Mouse (Mus musculus) adrenal gland, adult 8-10 months (tissue): ENCODE results near the gene Phf11d. TPM values are rescaled to one million over a fixed set of nuclear protein-coding genes. Genes with fewer than 3 reads are reported as not detected.
"Not testable (repeated sequence)": the region's sequence is repeated elsewhere in the genome, so short reads cannot be mapped to it uniquely, and the experiment has no call there.

Experiments used
- DNase-seq: peaks from one replicate; pipeline ENCODE4 v3.0.0; 2022
- total RNA-seq, 4 experiments: library from RNA; stranded (reverse); gene quantifications; 2 replicates each; pipeline ENCODE4 v1.2.4; 2022

The Phf11d gene
- total RNA-seq, result 1 to 10 TPM; 3.3 to 7.5 (median 5.5) TPM

DNA sequence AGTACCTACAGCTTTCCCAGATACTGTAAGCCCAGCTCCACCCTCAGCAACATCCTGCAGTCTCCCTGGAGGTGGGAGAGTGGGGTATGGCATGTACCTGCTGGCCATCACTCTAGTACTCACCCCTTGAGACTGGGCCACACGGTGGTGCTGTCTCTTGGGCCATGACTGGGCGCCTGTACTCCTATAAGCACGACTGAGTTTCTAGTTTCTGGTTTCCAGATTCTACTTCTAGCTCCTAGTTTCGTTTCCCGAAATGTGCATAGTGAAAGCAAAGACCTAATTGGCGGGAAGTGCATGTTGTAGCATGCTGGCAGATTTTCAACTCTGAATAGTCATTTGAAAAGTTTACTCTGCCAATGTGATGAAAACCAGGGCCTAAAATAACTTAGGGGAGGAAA, at the start of gene Phf11d:
Gene Phf11d, minus strand, starts transcription at position 227 of the 401 bp plus-strand sequence.
- peak; percentile 10 for DNase-seq

DNA sequence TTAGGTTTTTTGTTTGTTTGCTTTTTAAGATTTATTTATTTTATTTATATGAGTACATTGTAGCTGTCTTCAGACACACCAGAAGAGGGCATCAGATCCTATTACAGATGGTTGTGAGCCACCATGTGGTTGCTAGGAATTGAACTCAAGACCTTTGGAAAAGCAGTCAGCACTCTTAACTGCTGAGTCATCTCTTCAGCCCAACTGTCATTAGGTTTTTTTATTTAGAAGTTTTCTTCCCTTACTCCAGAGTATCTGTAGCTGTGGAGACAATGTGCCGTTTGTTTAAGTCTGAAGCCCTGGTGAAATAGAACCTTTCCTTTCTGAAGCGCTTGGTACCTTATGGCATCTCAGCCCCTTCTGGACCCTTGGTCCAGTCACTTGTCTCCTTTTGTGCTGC, 49.7 kb upstream of the Phf11d start:
- not testable (repeated sequence) for DNase-seq

- no peak for DNase-seq
Observed at GRCm38 (mm10) chr14:59396999-59397398, 31.7 kb upstream of the Phf11d start.

GRCm38 (mm10) chr14:59395281-59395680, 30.0 kb upstream of the Phf11d start, which contains the start of gene Phf11c:
TSS of gene Phf11c (minus strand) at chr14:59395381.
- DNase-seq, result no peak

GRCm38 (mm10) chr14:59390181-59390580, 24.9 kb upstream of the Phf11d start:
- DNase-seq, result not testable (repeated sequence)

- DNase-seq, result no peak
Observed at GRCm38 (mm10) chr14:59389532-59389931, 24.3 kb upstream of the Phf11d start.

DNA sequence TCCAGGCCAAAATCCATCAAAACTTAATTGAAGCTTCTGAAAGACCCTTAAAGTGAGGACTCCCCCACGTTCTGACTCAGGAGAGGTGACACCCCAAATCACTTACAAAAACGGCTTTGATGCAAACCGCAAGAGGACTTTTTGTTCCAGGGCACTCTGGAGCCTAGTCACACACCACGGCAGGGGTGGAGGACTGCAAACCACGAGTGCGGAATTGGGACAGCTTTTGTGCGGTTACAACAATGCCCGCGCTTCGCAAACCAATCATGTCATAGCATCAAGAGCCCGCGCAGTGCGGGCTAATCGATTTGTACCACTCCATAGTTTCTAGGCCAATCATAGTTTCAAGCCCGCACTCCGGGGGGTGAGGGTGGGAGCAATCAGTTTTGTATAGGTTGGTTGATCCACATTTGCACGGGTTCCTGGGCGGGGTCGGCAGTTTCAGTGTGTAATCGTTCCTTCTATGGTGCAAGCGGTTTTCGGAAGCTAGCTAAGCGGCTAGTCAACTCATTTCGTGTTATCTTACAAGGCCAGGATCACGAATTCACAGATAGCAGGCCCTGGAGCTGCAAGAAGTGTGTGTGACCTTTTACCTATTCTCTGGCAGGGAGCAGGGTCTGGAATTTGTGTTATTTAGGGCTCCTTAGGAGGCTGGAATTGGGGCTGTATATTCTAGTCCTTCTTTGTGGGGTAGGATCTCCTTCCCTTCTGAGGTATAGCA, 5.2 kb upstream of the Phf11d start:
- DNase-seq, result no peak

DNA sequence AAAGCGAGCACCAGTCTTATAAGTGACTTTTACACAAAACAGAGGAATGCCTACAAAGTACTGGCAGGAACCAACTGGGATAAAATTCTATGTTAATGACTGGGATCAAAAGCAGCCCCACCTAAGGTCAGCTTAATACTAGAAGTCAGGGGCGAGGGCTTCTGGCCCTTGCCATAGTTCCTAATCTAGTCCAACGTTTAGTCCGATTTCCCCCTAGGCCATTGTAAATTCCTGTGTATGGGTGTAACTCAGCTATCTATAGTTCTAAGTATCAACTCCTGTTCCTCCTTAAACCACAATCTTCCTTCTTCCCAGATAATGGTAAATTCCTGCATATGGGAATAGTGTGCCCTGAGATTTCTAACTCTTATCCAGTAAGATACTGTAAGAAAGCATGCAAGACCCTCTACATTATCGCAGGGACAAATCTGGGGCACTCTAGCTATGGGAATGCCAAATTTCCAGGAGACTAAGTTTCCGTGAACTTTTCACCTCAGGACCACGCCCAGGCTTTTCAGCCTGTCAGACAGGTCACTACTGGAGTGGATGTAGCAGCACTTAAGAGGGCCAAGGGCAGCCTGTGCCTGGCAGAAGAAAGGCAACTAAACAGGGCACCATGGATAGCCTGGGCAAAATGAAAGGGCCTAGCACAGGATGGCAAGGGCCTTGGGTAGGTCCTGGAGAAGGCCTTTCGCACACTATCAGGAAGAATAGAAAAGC, 1.3 kb upstream of the Phf11d start:
- DNase-seq, result no peak

DNA sequence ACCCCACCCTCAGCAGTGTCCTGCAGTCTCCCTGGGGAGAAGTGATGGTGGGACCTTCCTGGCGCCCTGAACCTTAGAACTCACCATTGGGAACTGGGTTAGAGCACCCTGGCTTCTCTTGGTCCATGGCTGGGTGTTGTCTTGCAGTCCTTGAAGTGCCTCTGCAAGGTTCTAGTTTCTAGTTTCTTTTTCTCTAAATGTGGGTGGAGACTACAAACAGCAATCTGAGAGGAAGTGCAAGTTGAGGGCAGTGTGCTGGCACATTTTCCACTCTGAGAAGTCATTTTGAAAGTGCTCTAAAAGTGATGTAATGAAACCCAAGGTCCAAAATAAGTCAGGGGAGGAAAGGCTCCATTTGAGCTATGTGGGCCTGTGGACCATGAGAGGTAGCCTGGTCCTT, 24.1 kb downstream of the Phf11d start, which contains the start of gene Phf11b:
Gene Phf11b, minus strand, starts transcription at position 163 of the 400 bp plus-strand sequence.
- DNase-seq, result not testable (repeated sequence)

GRCm38 (mm10) chr14:59339541-59339940, 25.7 kb downstream of the Phf11d start:
- DNase-seq, result no peak

GRCm38 (mm10) chr14:59336056-59336455, 29.2 kb downstream of the Phf11d start:
- DNase-seq, result not testable (repeated sequence)

GRCm38 (mm10) chr14:59330499-59330898, 34.8 kb downstream of the Phf11d start:
- DNase-seq, result not testable (repeated sequence)

- not testable (repeated sequence) for DNase-seq
Observed at GRCm38 (mm10) chr14:59319970-59320369, 45.3 kb downstream of the Phf11d start.

- not testable (repeated sequence) for DNase-seq
Observed at GRCm38 (mm10) chr14:59319036-59319435, 46.2 kb downstream of the Phf11d start.

Other genes starting within 250 kb of the Phf11d start
- not detected for gene 1700129C05Rik, start 222.6 kb downstream of the Phf11d start, total RNA-seq
- gene Gm5142, start 186.7 kb downstream of the Phf11d start, total RNA-seq, result not detected
- gene Rcbtb1, start 164.3 kb downstream of the Phf11d start, total RNA-seq, result 10 to 100 TPM; 41.0 to 46.6 (median 44.5) TPM
- gene Gm6904, start 105.3 kb downstream of the Phf11d start, total RNA-seq, result not detected
- under 1 TPM; 0.35 to 0.81 (median 0.61) TPM for gene Phf11a, start 67.9 kb downstream of the Phf11d start, total RNA-seq
- gene Phf11b, start 24.1 kb downstream of the Phf11d start, total RNA-seq, result 1 to 10 TPM; 1.6 to 4.6 (median 3.0) TPM
- 1 to 10 TPM in 1 of 4 experiments, under 1 TPM in 3; 0.52 to 1.1 (median 0.80) TPM for gene Phf11c, start 29.9 kb upstream of the Phf11d start, total RNA-seq
- gene Setdb2, start 75.4 kb upstream of the Phf11d start, total RNA-seq, result 1 to 10 TPM; 5.6 to 9.9 (median 7.4) TPM
- 10 to 100 TPM; 31.7 to 46.4 (median 42.3) TPM for gene Cab39l, start 75.5 kb upstream of the Phf11d start, total RNA-seq
- gene Cdadc1, start 232.5 kb upstream of the Phf11d start, total RNA-seq, result 10 to 100 TPM; 67.8 to 82.0 (median 78.5) TPM